Mouse (Mus musculus): ENCODE measurements around the gene Ceacam5. TPM values are rescaled to one million over a fixed set of nuclear protein-coding genes. Genes with fewer than 3 reads are reported as not detected.

The Ceacam5 gene
- not detected in 2 replicates for polyA plus RNA-seq (2016; fragmentation: Nextera tagmentation; extraction: Ambion mirVana)

DNA sequence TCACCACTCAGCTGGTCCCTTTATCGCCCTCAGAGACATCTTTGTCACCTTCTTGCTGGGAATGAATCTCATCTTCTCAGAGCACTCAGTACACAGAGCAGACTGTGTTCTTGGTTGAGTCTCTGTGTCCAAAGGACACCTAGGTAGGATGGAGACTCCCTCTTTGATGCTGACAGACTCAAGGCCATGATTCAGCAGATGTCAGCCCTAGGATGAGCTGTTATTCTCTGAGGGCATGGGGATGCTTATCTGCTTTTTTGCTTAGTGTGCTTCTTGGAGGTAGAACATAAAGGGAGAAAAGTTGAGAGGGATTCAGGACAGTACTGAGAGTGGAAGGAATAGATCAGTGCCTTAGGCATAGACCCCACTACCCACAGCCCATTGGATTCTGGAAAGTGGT, at the start of gene Ceacam5:
Gene Ceacam5, plus strand, starts transcription at position 301 of the 400 bp plus-strand sequence.
- 67% methylated on average over 1 of the region's 1 CpGs for WGBS
- Histone ChIP-seq H3K36me3 (no peaks in the 10 kb centered on the region), H3K27ac (no peak within 1 kb of the TSS), H3K27me3 (ENCODE audit: insufficient read depth, poor library complexity, severe bottlenecking) (no peaks in the 10 kb centered on the region), H3K9me3 (peaks cover 47% of the 10 kb centered on the region), H3K4me3 (no peak within 1 kb of the TSS), H3K4me1 (no peaks in the 10 kb centered on the region)
- DNase-seq (ENCODE audit: low spot score): no peak

Other genes starting within 250 kb of the Ceacam5 start
- not detected in 2 replicates for gene Ceacam14, start 99.4 kb downstream of the Ceacam5 start, polyA plus RNA-seq (2016; fragmentation: Nextera tagmentation; extraction: Ambion mirVana)
- not detected in 2 replicates for gene Gm5155, start 158.5 kb downstream of the Ceacam5 start, polyA plus RNA-seq (2016; fragmentation: Nextera tagmentation; extraction: Ambion mirVana)